In the genomic region with DNA sequence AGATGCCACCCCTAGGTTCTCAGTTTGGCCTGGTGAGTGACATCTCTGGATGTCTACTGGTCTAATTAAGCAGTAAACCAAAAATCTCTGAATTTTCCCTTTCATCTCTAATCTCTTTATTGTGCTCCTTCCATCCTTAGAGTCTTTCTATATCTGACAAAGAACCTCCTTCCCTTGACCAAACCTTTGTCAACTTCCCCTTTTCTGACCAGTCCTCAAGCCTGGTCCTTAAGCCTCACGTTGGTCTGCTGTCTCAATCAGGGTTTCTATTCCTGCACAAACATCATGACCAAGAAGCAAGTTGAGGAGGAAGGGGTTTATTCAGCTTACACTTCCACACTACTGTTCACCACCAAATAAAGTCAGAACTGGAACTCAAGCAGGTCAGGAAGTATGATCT, we compare ENCODE assay signal across 20 mouse cellular contexts.
"Had no signal": no experiment of that assay in that cellular context is flagged by ENCODE, and none has a peak within 500 bp of the region (broad histone marks: within the 10 kb centered on the region; RNA-seq: fewer than 3 reads in every experiment).

No protein-coding gene starts in this region.

- H3K27ac ChIP-seq: limb, embryonic 12.5 days; limb, embryonic 15.5 days; liver, embryonic 15.5 days; midbrain, embryonic 12.5 days; midbrain, embryonic 15.5 days had no signal

- ATAC-seq: intestine, embryonic 16.5 days; midbrain, embryonic 15.5 days had no signal

- H3K4me3 ChIP-seq: limb, embryonic 12.5 days; limb, embryonic 15.5 days; liver, embryonic 15.5 days; midbrain, embryonic 12.5 days; midbrain, embryonic 15.5 days had no signal

- H3K4me1 ChIP-seq: limb, embryonic 15.5 days; midbrain, embryonic 12.5 days; midbrain, embryonic 15.5 days had no signal

- H3K36me3 ChIP-seq: limb, embryonic 12.5 days; limb, embryonic 15.5 days; liver, embryonic 15.5 days; midbrain, embryonic 12.5 days; midbrain, embryonic 15.5 days had no signal

- DNase-seq: kidney, adult 18-20 months; kidney, adult 9 months; kidney, postnatal 14 days; kidney, postnatal 4 days; layer of hippocampus, adult 9-11 months; left cerebral cortex, postnatal 4 days; lung, adult 2 months; lung, postnatal 14 days; lung, postnatal 4 days; retina, postnatal 1 day; right cerebral cortex, postnatal 25 days; spleen, adult 18-20 months; thymus, adult 18-20 months; thymus, postnatal 36 days had no signal
